Mouse (Mus musculus): ENCODE measurements at regions not wholly inside any gene's neighbourhood (a gene's known extent, or its start where the extent isn't known, plus 50 kb on each side); places are given as distances from the start of the nearest gene placed in this dataset.

- TF ChIP-seq CTCF (IDR thresholded peaks at IDR 0.05; ENCODE audit: low read depth) (no peak), EP300 (IDR thresholded peaks at IDR 0.05; ENCODE audit: low read depth) (no peak)
Observed at GRCm38 (mm10) chr3:54517251-54517650, 156.3 kb downstream of the Postn start.
